Mouse (Mus musculus) left cerebral cortex, postnatal 25 days (tissue): ENCODE measurements around the gene Naglu. TPM values are rescaled to one million over a fixed set of nuclear protein-coding genes. Genes with fewer than 3 reads are reported as not detected.
A peak's percentile ranks its signal among the peaks of the same experiment; 100 is the strongest.

Source experiments
- DNase-seq, 2 experiments: peaks; one replicate each; pipeline ENCODE4 v3.0.0; 2022; ENCODE audit warnings: low spot score in 2 of 2, mixed read lengths in 1 of 2
- intact Hi-C: fragments of 180-260 bp; cut with DNase I; formaldehyde crosslinking; loops from one replicate; pipeline ENCODE4 v1.15.1; 2025
- total RNA-seq, 2 experiments: library from RNA; stranded (reverse); gene quantifications; 2 replicates each; pipeline ENCODE4 v1.2.3; 2021

Gene Naglu
- total RNA-seq, 2 experiments from 2014 or later: 7.6 to 8.3 TPM

GRCm38 (mm10) chr11:101053974-101054373, 15.8 kb upstream of the Naglu start:
- intact Hi-C loops: no loop called here

GRCm38 (mm10) chr11:101055418-101055817, 14.4 kb upstream of the Naglu start:
- intact Hi-C loops: no loop called here
- no peak for DNase-seq

More at GRCm38 (mm10) chr11:101053974-101054373, 15.8 kb upstream of the Naglu start:
- no peak for DNase-seq

GRCm38 (mm10) chr11:101056885-101057284, 12.9 kb upstream of the Naglu start:
- intact Hi-C loops: no loop called here
- peak in 1 of 2 experiments; percentile 47 for DNase-seq

GRCm38 (mm10) chr11:101057860-101058259, 12.0 kb upstream of the Naglu start:
- intact Hi-C loops: loop anchor here (2.0 kb wide), 1 partner anchor 75 kb away; no protein-coding TSS in a partner anchor
- DNase-seq: peak; percentile 82 to 85

GRCm38 (mm10) chr11:101058726-101059125, 11.1 kb upstream of the Naglu start:
- intact Hi-C loops: loop anchor here (2.0 kb wide), 1 partner anchor 76 kb away; no protein-coding TSS in a partner anchor
- DNase-seq: no peak

GRCm38 (mm10) chr11:101059473-101059872, 10.3 kb upstream of the Naglu start:
- intact Hi-C loops: loop anchor here (2.0 kb wide), 1 partner anchor 77 kb away; no protein-coding TSS in a partner anchor
- DNase-seq: no peak

- DNase-seq: peak in 1 of 2 experiments; percentile 79
- intact Hi-C loops: loop anchor here (1.0 kb wide), 1 partner anchor 9 kb away; no protein-coding TSS in a partner anchor
Observed at GRCm38 (mm10) chr11:101060126-101060525, 9.7 kb upstream of the Naglu start.

GRCm38 (mm10) chr11:101061049-101061448, 8.8 kb upstream of the Naglu start:
- no peak for DNase-seq
- intact Hi-C loops: no loop called here

- intact Hi-C loops: no loop called here
- DNase-seq: peak in 1 of 2 experiments; percentile 72
Observed at GRCm38 (mm10) chr11:101062165-101062884, 7.5 kb upstream of the Naglu start.

- no peak for DNase-seq
- intact Hi-C loops: no loop called here
Observed at GRCm38 (mm10) chr11:101062971-101063675, 6.7 kb upstream of the Naglu start.

- peak in 1 of 2 experiments; percentile 70 for DNase-seq
- intact Hi-C loops: loop anchor here (2.0 kb wide), 1 partner anchor 171 kb away; no protein-coding TSS in a partner anchor
Observed at GRCm38 (mm10) chr11:101063676-101064327, 6.0 kb upstream of the Naglu start.

GRCm38 (mm10) chr11:101064462-101064861, 5.3 kb upstream of the Naglu start:
- DNase-seq: no peak
- intact Hi-C loops: loop anchor here (2.0 kb wide), 1 partner anchor 172 kb away; no protein-coding TSS in a partner anchor

- DNase-seq: no peak
- intact Hi-C loops: loop anchor here (2.0 kb wide), 1 partner anchor 172 kb away; no protein-coding TSS in a partner anchor
Observed at GRCm38 (mm10) chr11:101065002-101065401, 4.8 kb upstream of the Naglu start.

- intact Hi-C loops: loop anchor here (2.0 kb wide), 1 partner anchor 84 kb away; no protein-coding TSS in a partner anchor
Observed at GRCm38 (mm10) chr11:101066549-101067412, 3.0 kb upstream of the Naglu start.

GRCm38 (mm10) chr11:101070189-101070527, 346 bp downstream of the Naglu start:
- DNase-seq: no peak
- intact Hi-C loops: no loop called here

More at GRCm38 (mm10) chr11:101066549-101067412, 3.0 kb upstream of the Naglu start:
- DNase-seq: peak; percentile 82 to 83

- intact Hi-C loops: no loop called here
- no peak for DNase-seq
Observed at GRCm38 (mm10) chr11:101070987-101071386, 1.2 kb downstream of the Naglu start.

GRCm38 (mm10) chr11:101071810-101072428, 2.1 kb downstream of the Naglu start:
- DNase-seq: no peak
- intact Hi-C loops: no loop called here

- no peak for DNase-seq
- intact Hi-C loops: no loop called here
Observed at GRCm38 (mm10) chr11:101078121-101078520, 8.3 kb downstream of the Naglu start, which contains the start of gene Hsd17b1. Gene Hsd17b1, plus strand, starts transcription at chr11:101078411.
